Mouse (Mus musculus): ENCODE measurements at regions not wholly inside any gene's neighbourhood (a gene's known extent, or its start where the extent isn't known, plus 50 kb on each side); places are given as distances from the start of the nearest gene placed in this dataset.

DNA sequence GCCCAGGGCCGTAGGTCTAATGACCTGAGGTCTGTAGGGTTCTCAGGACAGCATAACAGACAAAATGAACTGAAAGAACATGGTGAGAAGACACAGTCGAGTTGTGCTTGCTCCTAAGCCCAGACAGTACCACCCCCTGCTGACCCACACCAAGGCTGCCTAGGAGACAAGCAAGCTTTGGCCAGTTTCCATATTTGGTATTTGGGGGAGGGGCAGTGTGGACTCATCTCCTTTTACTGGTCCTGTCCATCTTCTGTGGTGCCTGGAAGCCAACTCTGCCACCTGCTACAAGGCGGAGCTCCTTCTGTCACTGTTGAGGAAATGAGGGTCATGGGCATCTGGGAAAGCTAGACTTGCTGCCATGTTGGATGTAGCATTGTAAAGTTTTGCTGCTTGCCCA lies 68.9 kb downstream of the Tex29 start:
- no peak overlapping the region for H3K4me2 ChIP-seq
- no peak overlapping the region for H3K4me3 ChIP-seq (replicated peaks)
- H3K4me1 ChIP-seq (replicated peaks): no peaks in the 10 kb centered on the region
- H3K9ac ChIP-seq: no peak overlapping the region
- no peaks in the 10 kb centered on the region for H3K36me3 ChIP-seq
- DNase-seq (no peak), ATAC-seq (ENCODE audit: low read depth) (no peak)
- H3K9me3 ChIP-seq (replicated peaks): no peaks in the 10 kb centered on the region
- WGBS (ENCODE audit: insufficient replicate concordance): 41% methylated on average over 3 of the region's 3 CpGs
- H3K27ac ChIP-seq: no peak overlapping the region
- no peaks in the 10 kb centered on the region for H3K27me3 ChIP-seq

DNA sequence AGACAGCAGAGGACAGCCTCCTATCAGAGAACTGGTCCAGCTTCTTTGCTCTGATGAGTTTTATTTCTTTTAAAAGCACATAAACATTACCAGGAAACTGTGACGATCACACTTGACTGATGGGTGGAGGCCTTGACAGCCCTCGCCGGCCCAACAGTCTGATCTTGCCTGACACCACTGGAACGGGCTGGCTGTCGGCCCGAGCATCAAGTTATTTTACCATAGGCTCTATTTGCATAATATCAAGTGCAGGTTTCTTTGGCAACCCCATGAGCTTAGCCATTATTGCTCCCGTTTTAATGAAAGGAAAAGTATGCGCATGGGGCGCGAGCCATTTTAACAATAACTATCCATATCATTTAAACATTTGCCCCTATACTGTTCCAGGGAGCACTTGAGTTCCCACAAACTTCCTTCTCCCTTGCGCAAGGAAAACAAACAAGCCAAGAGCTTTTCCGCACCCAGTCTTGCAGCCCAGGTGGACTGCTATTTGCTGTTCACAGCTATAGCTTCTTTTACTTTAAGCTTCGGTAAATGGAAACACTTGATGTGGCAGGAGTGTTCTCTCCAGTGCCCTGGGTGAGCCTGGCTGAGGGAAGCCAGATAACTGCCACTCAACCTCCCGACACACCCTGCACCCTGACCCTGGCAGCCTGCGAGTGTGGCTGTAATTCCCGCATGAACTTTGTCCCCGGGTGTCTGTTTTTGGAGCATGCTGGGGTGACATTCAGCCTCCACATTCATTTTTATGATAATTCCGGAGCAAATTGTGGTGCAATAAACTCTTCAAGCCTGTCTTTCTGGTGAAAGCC lies 71.6 kb downstream of the Tex29 start:
- ATAC-seq (ENCODE audit: low read depth): no peak
- no peak overlapping the region for H3K27ac ChIP-seq
- H3K9me3 ChIP-seq (replicated peaks): no peaks in the 10 kb centered on the region
- no peaks in the 10 kb centered on the region for H3K4me1 ChIP-seq (replicated peaks)
- no peak overlapping the region for H3K9ac ChIP-seq
- no peaks in the 10 kb centered on the region for H3K36me3 ChIP-seq
- DNase-seq: no peak
- no peak overlapping the region for H3K4me2 ChIP-seq
- no peaks in the 10 kb centered on the region for H3K27me3 ChIP-seq
- WGBS (ENCODE audit: insufficient replicate concordance): 67% methylated on average over 18 of the region's 18 CpGs
- H3K4me3 ChIP-seq (replicated peaks): no peak overlapping the region

DNA sequence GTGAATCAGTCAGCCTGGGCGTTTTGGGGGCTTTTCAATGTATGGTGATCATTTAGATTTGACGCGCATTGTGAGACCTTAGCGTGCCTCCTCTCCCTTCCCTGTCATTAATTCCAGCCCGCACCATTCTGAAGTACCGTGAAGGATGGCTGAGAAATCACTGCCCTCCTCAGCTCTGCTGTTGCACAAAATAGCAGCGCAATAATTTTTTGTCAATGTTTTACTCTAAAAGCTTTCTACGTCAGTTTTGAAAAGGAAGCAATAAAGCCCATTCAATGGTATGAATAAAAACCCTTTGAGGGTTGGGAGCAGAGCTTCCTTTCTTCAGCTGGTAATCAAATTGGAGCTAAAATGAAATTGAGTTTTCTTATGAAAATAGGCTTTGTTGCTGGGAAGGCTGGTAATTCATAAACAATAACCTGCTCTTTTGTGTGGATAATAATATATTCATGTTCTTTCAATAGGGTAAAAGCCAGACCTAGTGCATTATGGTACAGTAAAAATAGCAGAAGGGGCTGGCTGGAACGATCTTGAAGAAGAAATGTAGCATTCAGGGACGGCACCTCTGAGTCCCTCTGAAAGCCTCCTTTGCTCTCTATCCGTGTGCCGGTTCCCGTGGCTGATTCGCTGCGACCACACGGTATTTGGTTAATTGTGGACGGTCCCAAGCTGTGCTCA lies 72.3 kb downstream of the Tex29 start:
- no peaks in the 10 kb centered on the region for H3K4me1 ChIP-seq (replicated peaks)
- no peak overlapping the region for H3K27ac ChIP-seq
- no peak overlapping the region for H3K4me2 ChIP-seq
- H3K9ac ChIP-seq: no peak overlapping the region
- H3K9me3 ChIP-seq (replicated peaks): no peaks in the 10 kb centered on the region
- ATAC-seq (ENCODE audit: low read depth): no peak
- H3K36me3 ChIP-seq: no peaks in the 10 kb centered on the region
- no peak overlapping the region for H3K4me3 ChIP-seq (replicated peaks)
- DNase-seq: no peak
- 79% methylated on average over 17 of the region's 17 CpGs for WGBS (ENCODE audit: insufficient replicate concordance)
- no peaks in the 10 kb centered on the region for H3K27me3 ChIP-seq

DNA sequence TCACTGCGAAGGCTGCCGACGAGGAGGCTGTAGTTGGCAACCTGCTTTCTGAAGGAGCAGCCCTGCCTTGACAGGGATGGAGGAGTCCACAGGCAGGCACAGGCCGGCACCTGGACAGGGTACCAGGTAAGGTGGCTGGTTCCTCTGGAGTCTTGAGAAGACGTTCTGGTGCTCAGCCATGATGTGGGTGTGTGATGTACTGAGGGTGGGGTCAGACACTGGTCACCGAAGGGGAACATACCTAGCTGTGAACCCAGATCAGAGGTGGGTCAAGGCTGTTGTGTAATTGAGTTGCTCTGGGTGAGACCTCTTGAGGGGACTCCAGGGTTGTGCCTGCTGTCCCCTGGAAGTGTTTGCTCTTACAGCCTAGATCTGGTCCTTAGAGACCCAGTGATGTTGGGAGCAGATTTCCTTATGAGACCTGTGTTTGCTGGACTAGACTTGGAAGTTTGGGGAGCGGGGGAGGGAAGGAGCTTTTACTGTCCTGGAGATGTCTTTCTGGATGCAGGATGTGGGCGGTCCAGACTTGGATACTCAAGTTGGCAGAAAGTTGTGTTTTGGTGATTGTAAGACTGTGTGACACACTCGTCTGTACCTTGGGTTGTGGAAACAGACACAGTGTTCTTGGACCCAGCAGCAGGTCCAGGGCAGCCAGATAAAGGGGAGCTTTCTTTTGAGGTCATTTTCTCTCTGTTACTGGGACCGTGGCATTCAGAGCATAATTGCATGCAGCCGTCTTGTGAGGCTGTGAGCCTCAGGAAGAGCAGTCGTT lies 73.0 kb downstream of the Tex29 start:
- no peaks in the 10 kb centered on the region for H3K27me3 ChIP-seq
- H3K36me3 ChIP-seq: no peaks in the 10 kb centered on the region
- 55% methylated on average over 12 of the region's 12 CpGs for WGBS (ENCODE audit: insufficient replicate concordance)
- no peaks in the 10 kb centered on the region for H3K4me1 ChIP-seq (replicated peaks)
- no peak overlapping the region for H3K27ac ChIP-seq
- no peak overlapping the region for H3K4me2 ChIP-seq
- H3K9ac ChIP-seq: no peak overlapping the region
- H3K9me3 ChIP-seq (replicated peaks): no peaks in the 10 kb centered on the region
- no peak overlapping the region for H3K4me3 ChIP-seq (replicated peaks)
- no peak for DNase-seq
- ATAC-seq (ENCODE audit: low read depth): no peak

DNA sequence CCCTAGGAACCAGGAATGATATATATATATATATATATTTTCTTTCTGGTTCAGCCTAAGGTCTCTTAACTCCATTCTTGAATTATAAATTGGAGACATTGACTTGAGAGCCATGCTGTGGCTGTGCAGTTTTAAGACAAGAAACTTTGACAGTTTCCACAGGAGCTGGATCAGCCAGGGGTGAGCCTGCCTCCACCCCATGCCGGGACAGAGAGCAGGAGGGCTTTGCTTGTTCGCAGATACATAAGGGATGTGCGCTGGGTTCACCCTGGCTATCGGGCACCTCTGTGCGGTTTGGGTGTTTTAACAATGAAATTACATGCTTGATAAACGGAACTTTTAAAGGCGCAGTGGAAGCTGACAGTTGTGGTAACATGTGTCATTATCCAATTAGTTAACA lies 73.9 kb downstream of the Tex29 start:
- Histone ChIP-seq H3K9ac (no peak overlapping the region), H3K4me1 (replicated peaks) (no peaks in the 10 kb centered on the region), H3K4me3 (replicated peaks) (no peak overlapping the region), H3K4me2 (no peak overlapping the region), H3K36me3 (no peaks in the 10 kb centered on the region), H3K27ac (no peak overlapping the region), H3K9me3 (replicated peaks) (no peaks in the 10 kb centered on the region), H3K27me3 (no peaks in the 10 kb centered on the region)
- DNase-seq (no peak), ATAC-seq (ENCODE audit: low read depth) (no peak)
- WGBS (ENCODE audit: insufficient replicate concordance): 67% methylated on average over 7 of the region's 7 CpGs

DNA sequence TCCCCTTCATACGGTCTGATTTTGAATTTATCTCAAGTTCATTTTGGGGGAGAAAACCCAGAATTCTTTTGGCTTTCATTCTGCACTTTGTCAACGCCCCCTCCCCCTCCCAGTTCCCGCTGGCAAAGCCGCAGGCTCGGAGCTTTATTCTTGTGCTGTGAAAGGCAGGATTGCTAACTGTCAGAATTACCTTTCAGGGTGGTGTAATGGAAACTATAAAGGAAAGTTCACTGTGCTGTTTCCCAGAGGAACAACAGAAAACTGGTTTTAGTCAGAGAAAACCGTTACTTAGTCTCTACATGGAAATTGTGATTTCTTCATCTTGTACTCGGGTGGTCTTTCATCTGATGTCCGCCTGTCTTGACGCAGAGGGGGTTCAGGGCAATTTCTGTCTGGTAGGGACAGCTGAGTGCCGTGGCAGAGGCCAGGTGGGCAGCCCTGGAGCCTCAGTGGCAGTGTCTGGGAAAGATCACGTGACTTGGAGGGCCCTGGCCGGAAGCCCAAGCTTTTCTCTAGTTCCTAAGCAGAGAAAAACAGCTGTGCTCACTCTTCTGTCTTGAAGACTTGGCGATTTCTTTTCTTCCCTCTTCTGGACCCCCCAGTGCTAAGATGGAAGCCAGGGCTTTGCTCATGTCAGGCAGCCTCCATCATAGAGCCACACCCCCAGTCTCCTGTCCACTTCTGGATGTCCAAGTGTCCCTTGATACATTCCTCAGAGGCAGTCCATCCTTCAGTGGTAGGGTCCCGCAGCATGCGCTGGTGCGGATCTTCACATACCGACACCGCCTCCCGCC lies 74.6 kb downstream of the Tex29 start:
- Histone ChIP-seq H3K4me2 (no peak overlapping the region), H3K27ac (no peak overlapping the region), H3K9me3 (replicated peaks) (no peaks in the 10 kb centered on the region), H3K4me3 (replicated peaks) (no peak overlapping the region), H3K9ac (no peak overlapping the region), H3K4me1 (replicated peaks) (no peaks in the 10 kb centered on the region), H3K36me3 (no peaks in the 10 kb centered on the region), H3K27me3 (no peaks in the 10 kb centered on the region)
- ATAC-seq (ENCODE audit: low read depth): no peak
- 51% methylated on average over 19 of the region's 19 CpGs for WGBS (ENCODE audit: insufficient replicate concordance)
- no peak for DNase-seq

DNA sequence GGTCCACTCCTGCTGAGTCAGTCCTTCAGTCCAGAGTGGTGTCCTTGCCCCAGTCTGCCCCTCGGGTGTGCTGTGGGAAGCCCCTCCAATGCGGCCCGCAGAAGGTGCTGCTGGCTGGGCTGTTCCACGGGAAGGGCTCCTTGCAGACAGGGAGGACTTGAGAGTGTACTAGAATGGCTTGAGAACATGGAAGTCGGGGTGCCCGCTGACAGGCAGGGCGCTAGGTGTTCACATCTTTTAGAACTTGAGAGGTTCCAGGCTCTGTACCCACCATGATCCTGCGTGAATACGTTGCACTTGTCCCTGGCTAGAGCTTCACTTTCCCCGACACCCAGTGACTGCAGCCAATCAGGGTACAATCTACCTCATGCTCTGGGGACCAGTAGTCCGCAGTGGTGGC lies 75.4 kb downstream of the Tex29 start:
- Histone ChIP-seq H3K4me1 (replicated peaks) (no peaks in the 10 kb centered on the region), H3K36me3 (no peaks in the 10 kb centered on the region), H3K9ac (no peak overlapping the region), H3K9me3 (replicated peaks) (no peaks in the 10 kb centered on the region), H3K27me3 (no peaks in the 10 kb centered on the region), H3K4me3 (replicated peaks) (no peak overlapping the region), H3K27ac (no peak overlapping the region), H3K4me2 (no peak overlapping the region)
- ATAC-seq (ENCODE audit: low read depth) (no peak), DNase-seq (no peak)
- 69% methylated on average over 11 of the region's 11 CpGs for WGBS (ENCODE audit: insufficient replicate concordance)

DNA sequence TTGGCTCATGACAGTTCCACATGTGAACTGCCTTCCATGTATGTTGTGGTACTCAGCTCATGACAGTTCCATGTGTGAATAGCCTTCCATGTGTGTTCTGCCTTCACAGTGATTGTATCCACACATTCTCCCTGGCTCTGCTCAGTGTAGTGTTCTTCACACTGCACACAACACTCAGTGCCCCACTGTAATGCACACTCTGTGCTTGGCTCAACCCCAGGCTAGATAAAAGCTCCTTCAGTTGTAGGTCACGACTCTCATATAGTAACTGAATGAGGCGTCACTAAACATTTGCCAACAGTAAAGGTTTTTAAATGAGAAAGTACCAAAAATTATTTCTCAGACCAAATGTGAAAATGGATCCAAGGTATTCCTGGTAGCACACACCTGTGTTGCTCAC lies 79.6 kb downstream of the Tex29 start:
- Histone ChIP-seq H3K9ac (no peak overlapping the region), H3K4me3 (replicated peaks) (no peak overlapping the region), H3K27me3 (no peaks in the 10 kb centered on the region), H3K27ac (no peak overlapping the region), H3K9me3 (replicated peaks) (no peaks in the 10 kb centered on the region), H3K4me2 (no peak overlapping the region), H3K36me3 (no peaks in the 10 kb centered on the region), H3K4me1 (replicated peaks) (no peaks in the 10 kb centered on the region)
- WGBS (ENCODE audit: insufficient replicate concordance): 65% methylated on average over 2 of the region's 2 CpGs
- DNase-seq (no peak), ATAC-seq (ENCODE audit: low read depth) (no peak)

DNA sequence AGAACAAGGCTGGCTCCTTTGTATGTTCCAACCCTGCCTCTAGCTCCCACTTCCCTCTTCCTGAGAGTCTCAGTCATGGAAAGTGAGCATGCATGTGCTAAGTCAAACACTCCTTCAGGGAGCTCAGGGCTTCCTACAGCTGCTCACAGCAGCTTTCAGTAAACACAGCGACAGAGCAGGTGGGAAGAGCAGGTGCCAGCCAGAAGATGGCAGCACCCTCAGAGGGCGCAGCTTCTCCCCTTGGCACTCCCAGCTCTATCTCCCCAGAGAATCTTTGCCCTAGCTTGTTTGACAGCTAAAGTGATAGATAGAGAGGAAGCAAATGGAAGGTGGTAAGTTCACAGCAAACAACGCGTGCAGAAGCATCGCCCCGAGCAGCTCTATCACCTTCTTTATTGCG lies 82.8 kb downstream of the Tex29 start:
- Histone ChIP-seq H3K27me3 (no peaks in the 10 kb centered on the region), H3K27ac (no peak overlapping the region), H3K9me3 (replicated peaks) (no peaks in the 10 kb centered on the region), H3K36me3 (no peaks in the 10 kb centered on the region), H3K4me1 (replicated peaks) (no peaks in the 10 kb centered on the region), H3K4me2 (no peak overlapping the region), H3K9ac (no peak overlapping the region), H3K4me3 (replicated peaks) (no peak overlapping the region)
- WGBS (ENCODE audit: insufficient replicate concordance): 72% methylated on average over 7 of the region's 7 CpGs
- DNase-seq: no peak
- no peak for ATAC-seq (ENCODE audit: low read depth)

DNA sequence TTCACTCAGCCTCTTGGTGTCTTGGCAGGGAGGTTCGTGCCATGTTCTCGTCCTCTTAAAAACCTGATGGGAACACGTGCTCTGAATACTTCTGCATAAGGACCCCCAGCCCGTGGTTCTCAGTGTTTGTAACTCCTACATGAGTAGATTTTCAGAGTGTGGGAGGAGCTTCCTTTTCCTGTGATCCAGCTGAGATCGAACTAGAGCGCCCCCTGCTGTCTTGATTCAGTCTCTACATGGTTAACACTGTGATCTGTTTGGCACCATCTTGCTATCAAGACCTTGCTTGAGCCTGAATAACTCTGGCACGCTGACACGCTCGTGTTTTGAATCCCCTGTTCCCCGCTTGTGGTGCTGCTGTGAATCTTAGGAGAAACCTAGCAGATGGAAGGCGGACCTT lies 83.9 kb downstream of the Tex29 start:
- H3K4me3 ChIP-seq (replicated peaks): no peak overlapping the region
- peak; percentile 10 for DNase-seq
- H3K4me2 ChIP-seq: no peak overlapping the region
- no peaks in the 10 kb centered on the region for H3K4me1 ChIP-seq (replicated peaks)
- H3K36me3 ChIP-seq: no peaks in the 10 kb centered on the region
- WGBS (ENCODE audit: insufficient replicate concordance): 39% methylated on average over 11 of the region's 11 CpGs
- ATAC-seq (ENCODE audit: low read depth): no peak
- H3K9ac ChIP-seq: no peak overlapping the region
- H3K9me3 ChIP-seq (replicated peaks): no peaks in the 10 kb centered on the region
- H3K27me3 ChIP-seq: no peaks in the 10 kb centered on the region
- no peak overlapping the region for H3K27ac ChIP-seq

DNA sequence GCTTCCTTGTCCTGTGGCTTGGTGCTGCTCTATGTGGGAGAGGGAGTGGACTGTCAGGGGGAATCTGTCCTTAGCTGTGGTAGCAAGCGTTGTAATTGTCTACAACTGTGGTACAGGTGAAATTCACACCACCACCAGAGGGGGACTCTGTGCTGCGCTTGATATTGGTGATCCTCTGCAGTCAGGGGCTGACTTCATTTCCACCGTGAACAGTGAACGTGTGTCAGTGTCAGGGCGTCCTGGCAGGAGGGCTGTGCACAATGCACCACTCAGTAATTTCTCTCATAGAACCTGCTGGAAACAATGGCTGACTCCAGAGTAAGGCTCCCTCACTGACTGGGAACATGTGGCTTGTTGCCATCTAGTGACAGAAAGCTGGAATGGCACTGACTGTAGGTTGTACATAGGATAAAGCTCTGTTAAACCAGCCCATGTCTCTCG lies 102.6 kb downstream of the Tex29 start:
- Histone ChIP-seq H3K36me3 (no peaks in the 10 kb centered on the region), H3K9ac (no peak overlapping the region), H3K4me1 (replicated peaks) (no peaks in the 10 kb centered on the region), H3K4me3 (replicated peaks) (no peak overlapping the region), H3K27me3 (no peaks in the 10 kb centered on the region), H3K27ac (no peak overlapping the region), H3K9me3 (replicated peaks) (no peaks in the 10 kb centered on the region), H3K4me2 (no peak overlapping the region)
- no peak for ATAC-seq (ENCODE audit: low read depth)
- no peak for DNase-seq
- WGBS (ENCODE audit: insufficient replicate concordance): 21% methylated on average over 6 of the region's 6 CpGs

Measured in liver, embryonic 13.5 days (tissue).